Mouse (Mus musculus) brain, embryonic 18.5 days (tissue): ENCODE data around the gene Gm10197.
"Not testable (repeated sequence)": the region's sequence is repeated elsewhere in the genome, so short reads cannot be mapped to it uniquely, and the experiment has no call there.

Source experiments
- DNase-seq: peaks from one replicate; pipeline ENCODE4 v3.0.0-alpha.2; 2012; ENCODE audit warnings: low read depth, low spot score

Gm10197 gene

GRCm38 (mm10) chr19:53371666-53372065, at the start of gene Gm10197:
Gene Gm10197 (minus strand): TSS chr19:53371766.
- DNase-seq = no peak

- no peak for DNase-seq
These were observed 49.5 kb upstream of the Gm10197 start for GRCm38 (mm10) chr19:53420924-53421582.

GRCm38 (mm10) chr19:53419834-53420233, 48.3 kb upstream of the Gm10197 start:
- no peak for DNase-seq

- DNase-seq = no peak
These were observed 43.6 kb upstream of the Gm10197 start for GRCm38 (mm10) chr19:53415198-53415597.

- no peak for DNase-seq
These were observed 43.1 kb upstream of the Gm10197 start for GRCm38 (mm10) chr19:53414650-53415049.

- DNase-seq = no peak
These were observed 42.2 kb upstream of the Gm10197 start for GRCm38 (mm10) chr19:53413617-53414380.

GRCm38 (mm10) chr19:53412149-53412848, 40.7 kb upstream of the Gm10197 start:
- DNase-seq = no peak

- DNase-seq = no peak
These were observed 38.2 kb upstream of the Gm10197 start for GRCm38 (mm10) chr19:53409663-53410307.

- no peak for DNase-seq
These were observed 36.8 kb upstream of the Gm10197 start for GRCm38 (mm10) chr19:53408398-53408797.

- DNase-seq = no peak
These were observed 35.8 kb upstream of the Gm10197 start for GRCm38 (mm10) chr19:53407350-53407749.

- no peak for DNase-seq
These were observed 34.2 kb upstream of the Gm10197 start for GRCm38 (mm10) chr19:53405810-53406209.

GRCm38 (mm10) chr19:53404837-53405356, 33.3 kb upstream of the Gm10197 start:
- no peak for DNase-seq

- no peak for DNase-seq
These were observed 32.8 kb upstream of the Gm10197 start for GRCm38 (mm10) chr19:53404219-53404836.

GRCm38 (mm10) chr19:53402741-53403432, 31.3 kb upstream of the Gm10197 start:
- no peak for DNase-seq

GRCm38 (mm10) chr19:53400332-53401110, 29.0 kb upstream of the Gm10197 start:
- no peak for DNase-seq

- no peak for DNase-seq
These were observed 27.6 kb upstream of the Gm10197 start for GRCm38 (mm10) chr19:53399213-53399612.

GRCm38 (mm10) chr19:53397451-53398233, 26.1 kb upstream of the Gm10197 start:
- no peak for DNase-seq

GRCm38 (mm10) chr19:53395805-53396204, 24.2 kb upstream of the Gm10197 start:
- not testable (repeated sequence) for DNase-seq

- not testable (repeated sequence) for DNase-seq
These were observed 23.4 kb upstream of the Gm10197 start for GRCm38 (mm10) chr19:53394956-53395355.
